Mouse (Mus musculus) heart, embryonic 13.5 days (tissue): ENCODE measurements around the gene Olfr263. TPM values are rescaled to one million over a fixed set of nuclear protein-coding genes. Genes with fewer than 3 reads are reported as not detected.

ENCODE experiments used
- ATAC-seq: fragments of 200-750 bp; cut with Nextera tagmentation; 2 replicates; pipeline ENCODE4 v1.8.0; 2017; ENCODE audit warnings: moderate TSS enrichment; ENCODE audit not compliant: insufficient number of reproducible peaks, low FRiP score, low TSS enrichment; ENCODE audit errors: extremely low read depth
- H3K27ac ChIP-seq: fragments of 300-500 bp; sonication (generic); replicated peaks from 2 replicates; pipeline ENCODE4 v1.5.1; 2015; ENCODE audit warnings: moderate library complexity, mild to moderate bottlenecking, inconsistent platforms
- H3K27me3 ChIP-seq: fragments of 300-500 bp; sonication (generic); replicated peaks from 2 replicates; pipeline ENCODE4 v1.6.1; 2015; ENCODE audit warnings: mild to moderate bottlenecking, inconsistent platforms
- H3K36me3 ChIP-seq: fragments of 300-500 bp; sonication (generic); 2 replicates; pipeline ENCODE4 v1.6.1; 2015; ENCODE audit warnings: mild to moderate bottlenecking, inconsistent platforms
- H3K4me1 ChIP-seq: fragments of 300-500 bp; sonication (generic); 2 replicates; pipeline ENCODE4 v1.6.1; 2015; ENCODE audit warnings: inconsistent platforms
- H3K4me2 ChIP-seq: fragments of 300-500 bp; sonication (generic); 2 replicates; pipeline ENCODE4 v1.6.1; 2015; ENCODE audit warnings: inconsistent platforms, mild to moderate bottlenecking, moderate library complexity
- H3K4me3 ChIP-seq: fragments of 300-500 bp; sonication (generic); 2 replicates; pipeline ENCODE4 v1.5.1; 2015; ENCODE audit warnings: moderate library complexity, mild to moderate bottlenecking, inconsistent platforms
- H3K9ac ChIP-seq: fragments of 300-500 bp; sonication (generic); 2 replicates; pipeline ENCODE4 v1.6.1; 2015; ENCODE audit warnings: inconsistent platforms, mild to moderate bottlenecking, moderate library complexity
- H3K9me3 ChIP-seq: fragments of 300-500 bp; sonication (generic); 2 replicates; pipeline ENCODE4 v1.6.1; 2016; ENCODE audit warnings: inconsistent platforms
- WGBS: fragments of 180-500 bp; shearing (Covaris S2); methylation state at CpG from one replicate; pipeline ENCODE4 v1.1.7; 2015; ENCODE audit warnings: mixed read lengths; 5-methylcytosine and 5-hydroxymethylcytosine counted together
- polyA plus RNA-seq: library from polyadenylated mRNA; unstranded; fragments of >200 nt; fragmentation: Nextera tagmentation; extraction: Ambion mirVana; gene quantifications from 2 replicates; pipeline ENCODE4 v1.2.1, GENCODE M21; 2015

Gene Olfr263
- polyA plus RNA-seq, 1 experiment from 2014 or later: not detected

DNA sequence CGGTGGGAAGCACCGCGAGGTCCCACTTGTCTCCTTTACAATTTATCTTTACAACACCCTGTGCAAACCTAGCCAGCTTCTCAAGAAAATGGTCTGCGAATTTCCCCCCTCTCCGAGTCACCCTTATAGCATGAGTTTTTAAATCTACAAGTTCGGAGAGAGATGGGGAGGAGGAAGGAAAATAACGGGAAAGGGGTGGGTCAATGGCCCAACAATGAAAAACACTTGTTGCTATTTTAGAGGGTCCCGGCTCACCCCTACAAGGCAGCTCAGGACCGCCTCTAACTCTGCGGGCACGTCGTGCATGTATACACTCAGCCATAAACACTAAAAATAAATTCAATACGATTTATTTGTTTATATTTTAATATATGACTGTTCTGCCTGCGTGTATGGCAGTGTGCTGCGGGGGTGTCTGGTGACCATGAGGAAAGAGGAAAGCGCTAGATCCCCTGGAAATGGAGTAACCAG, 30.6 kb downstream of the Olfr263 start:
- 0 out of 2 replicates have a peak, but pooled peaks cover 9% of the 10 kb centered on the region for H3K27me3 ChIP-seq
- ATAC-seq: no peak
- WGBS: under 1% methylated on average over 16 of the region's 16 CpGs
- H3K4me3 ChIP-seq: peak overlapping the region; percentile 63
- peaks cover 12% of the 10 kb centered on the region; the same call in 1 of the 2 replicates for H3K4me1 ChIP-seq
- H3K9me3 ChIP-seq: no peaks in the 10 kb centered on the region
- H3K9ac ChIP-seq: peak overlapping the region; percentile 81
- H3K27ac ChIP-seq: no peak overlapping the region; the same call in 1 of the 2 replicates
- H3K36me3 ChIP-seq: no peaks in the 10 kb centered on the region
- peak overlapping the region; percentile 88 for H3K4me2 ChIP-seq

- Histone ChIP-seq H3K36me3 (no peaks in the 10 kb centered on the region), H3K27me3 (peaks cover 14% of the 10 kb centered on the region; the same call in 1 of the 2 replicates), H3K4me1 (peaks cover 12% of the 10 kb centered on the region; the same call in 1 of the 2 replicates), H3K9ac (peak overlapping the region; percentile 81), H3K9me3 (no peaks in the 10 kb centered on the region), H3K4me3 (peak overlapping the region; percentile 63), H3K27ac (no peak overlapping the region; the same call in 1 of the 2 replicates), H3K4me2 (peak overlapping the region; percentile 88)
- peak; percentile 79 for ATAC-seq
- under 1% methylated on average over 32 of the region's 32 CpGs for WGBS
Observed at GRCm38 (mm10) chr13:21160657-21161590, 31.5 kb downstream of the Olfr263 start.

DNA sequence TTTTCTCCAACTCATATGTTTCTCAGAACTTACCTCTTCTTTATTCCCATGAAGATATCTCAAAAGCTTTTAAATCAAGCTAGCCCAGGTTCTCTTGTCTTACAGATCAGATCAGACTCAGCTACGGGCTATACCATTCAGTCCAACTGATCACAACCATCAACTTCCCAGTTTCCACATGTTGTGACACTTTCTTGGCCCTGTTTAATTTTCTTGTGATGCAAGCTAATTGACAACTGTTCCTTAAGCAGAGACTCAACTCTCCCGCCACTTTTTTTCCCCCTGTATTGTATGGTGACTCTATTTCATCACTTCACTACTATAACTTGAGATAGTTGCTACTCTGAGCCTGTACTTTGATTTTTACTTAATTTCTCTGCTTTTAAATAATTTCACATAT, 32.2 kb downstream of the Olfr263 start:
- 52% methylated on average over 2 of the region's 2 CpGs for WGBS
- no peaks in the 10 kb centered on the region for H3K36me3 ChIP-seq
- no peak for ATAC-seq
- H3K4me1 ChIP-seq: peaks cover 16% of the 10 kb centered on the region; the same call in 1 of the 2 replicates
- peak overlapping the region; percentile 63 for H3K4me3 ChIP-seq
- H3K9ac ChIP-seq: no peak overlapping the region
- H3K27ac ChIP-seq: no peak overlapping the region
- no peaks in the 10 kb centered on the region for H3K9me3 ChIP-seq
- H3K4me2 ChIP-seq: peak overlapping the region; percentile 88
- H3K27me3 ChIP-seq: peaks cover 14% of the 10 kb centered on the region; the same call in 1 of the 2 replicates

DNA sequence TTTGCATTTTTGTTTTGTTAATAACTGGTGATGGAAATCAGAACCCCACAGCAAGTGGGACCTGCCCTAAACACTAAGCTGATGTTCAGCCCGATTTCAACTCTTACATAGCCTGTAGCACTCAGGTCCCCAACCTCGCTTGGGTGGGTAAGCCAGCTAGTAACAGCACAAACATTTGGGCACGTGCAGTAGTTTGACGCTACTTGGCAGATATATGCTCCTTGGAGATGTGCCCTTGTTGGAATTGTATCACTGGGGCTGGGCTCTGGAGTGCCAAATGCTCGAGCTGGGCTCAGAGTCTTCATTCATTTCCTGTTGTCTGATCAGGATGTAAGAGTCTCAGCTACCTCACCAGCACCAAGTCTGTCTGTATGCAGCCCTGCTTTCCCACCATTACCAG, 33.2 kb downstream of the Olfr263 start:
- H3K9ac ChIP-seq: no peak overlapping the region
- H3K36me3 ChIP-seq: no peaks in the 10 kb centered on the region
- no peak for ATAC-seq
- H3K4me1 ChIP-seq: peaks cover 17% of the 10 kb centered on the region; the same call in 1 of the 2 replicates
- 54% methylated on average over 5 of the region's 5 CpGs for WGBS
- no peaks in the 10 kb centered on the region for H3K9me3 ChIP-seq
- no peak overlapping the region for H3K4me2 ChIP-seq
- H3K27me3 ChIP-seq: peaks cover 13% of the 10 kb centered on the region; the same call in 1 of the 2 replicates
- no peak overlapping the region for H3K4me3 ChIP-seq
- H3K27ac ChIP-seq: no peak overlapping the region

DNA sequence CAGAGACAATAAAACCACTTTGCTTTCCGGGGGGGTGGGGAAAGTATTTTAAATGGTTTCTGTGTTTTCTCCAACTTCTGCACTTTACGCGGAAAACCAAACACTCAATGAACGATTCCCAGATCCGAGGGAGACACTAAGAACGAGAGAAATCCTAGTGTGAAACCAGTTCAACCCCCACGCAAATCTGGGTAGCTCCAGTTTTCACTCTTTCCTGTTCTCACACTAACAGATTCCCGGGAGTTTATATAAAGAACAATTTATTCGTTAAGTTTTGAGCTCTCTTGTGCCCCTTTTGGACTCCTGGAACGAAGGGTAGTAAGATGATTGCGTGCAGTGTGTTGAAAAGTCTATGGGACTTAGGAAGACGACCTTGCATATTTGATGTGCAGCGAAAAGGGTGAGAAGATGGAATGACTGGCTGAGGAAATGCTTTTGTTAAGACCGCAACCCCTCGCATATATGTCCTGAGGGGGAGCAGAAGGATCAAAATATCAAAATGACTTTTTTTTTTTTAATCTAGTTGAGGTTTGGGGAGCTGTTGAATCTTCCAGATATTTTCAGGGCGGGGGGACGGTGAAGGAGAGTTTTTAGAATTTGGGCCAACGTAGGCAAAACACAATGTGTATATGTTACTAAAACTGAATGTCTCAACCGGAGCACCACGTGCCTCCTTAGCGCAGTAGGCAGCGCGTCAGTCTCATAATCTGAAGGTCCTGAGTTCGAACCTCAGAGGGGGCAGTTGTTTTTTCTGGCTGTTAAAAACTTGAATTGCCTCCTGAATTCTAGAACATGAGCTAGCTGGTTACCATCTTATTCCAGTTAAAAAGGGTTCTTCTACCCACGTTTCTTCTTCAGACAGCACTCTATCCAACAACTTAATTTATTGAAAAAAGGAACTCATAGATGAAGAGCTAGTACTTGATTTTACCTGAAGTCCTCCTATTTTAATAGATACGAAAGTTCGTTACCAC, 37.8 kb downstream of the Olfr263 start:
- no peak for ATAC-seq
- H3K4me2 ChIP-seq: peak overlapping the region; percentile 85
- peak overlapping the region; percentile 80 for H3K9ac ChIP-seq
- H3K36me3 ChIP-seq: no peaks in the 10 kb centered on the region
- no peaks in the 10 kb centered on the region for H3K9me3 ChIP-seq
- peak overlapping the region; percentile 43 for H3K27ac ChIP-seq
- WGBS: under 1% methylated on average over 27 of the region's 27 CpGs
- peaks cover 8% of the 10 kb centered on the region; the same call in 1 of the 2 replicates for H3K27me3 ChIP-seq
- H3K4me1 ChIP-seq: peaks cover 18% of the 10 kb centered on the region
- H3K4me3 ChIP-seq: peak overlapping the region; percentile 68

- Histone ChIP-seq H3K9ac (peak overlapping the region; percentile 74), H3K36me3 (no peaks in the 10 kb centered on the region), H3K4me2 (peak overlapping the region; percentile 85), H3K9me3 (no peaks in the 10 kb centered on the region), H3K27ac (peak overlapping the region; percentile 60; the same call in 1 of the 2 replicates), H3K4me3 (peak overlapping the region; percentile 68), H3K4me1 (peaks cover 23% of the 10 kb centered on the region), H3K27me3 (peaks cover 8% of the 10 kb centered on the region; the same call in 1 of the 2 replicates)
- ATAC-seq: no peak
- under 1% methylated on average over 8 of the region's 8 CpGs for WGBS
Observed at GRCm38 (mm10) chr13:21167910-21168300, 38.5 kb downstream of the Olfr263 start.

DNA sequence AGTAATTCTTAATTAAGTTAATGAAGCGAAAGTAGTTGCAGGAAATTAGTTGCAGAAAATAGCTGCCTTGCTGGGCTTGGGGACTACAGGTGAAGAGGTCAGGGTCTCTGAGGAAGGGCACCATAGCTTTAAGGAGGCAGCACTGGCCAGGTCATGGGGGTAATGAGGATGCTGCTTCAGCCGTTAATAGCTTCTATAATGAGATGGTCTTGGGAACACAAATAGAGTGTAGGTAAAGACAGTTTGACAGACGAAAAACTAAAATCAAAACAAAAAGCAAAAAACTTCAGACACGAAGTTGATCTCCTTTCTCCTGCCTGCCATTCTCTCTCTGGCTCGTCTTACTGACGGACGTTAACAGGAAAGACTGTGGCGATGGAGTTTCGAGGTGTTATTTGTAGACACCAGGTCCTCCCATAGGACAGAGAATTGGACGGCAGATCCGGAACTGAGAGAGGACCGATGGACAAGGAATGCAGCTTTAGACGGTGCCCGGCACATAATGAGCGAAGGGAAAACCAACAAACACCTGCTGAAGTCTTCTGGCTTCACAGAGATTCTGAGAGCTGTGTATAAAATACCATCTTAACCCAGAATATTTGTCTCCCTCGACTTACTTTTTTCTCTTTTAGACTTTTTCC, 39.1 kb downstream of the Olfr263 start:
- peaks cover 8% of the 10 kb centered on the region; the same call in 1 of the 2 replicates for H3K27me3 ChIP-seq
- peak overlapping the region; percentile 85 for H3K4me2 ChIP-seq
- H3K9ac ChIP-seq: peak overlapping the region; percentile 74
- H3K36me3 ChIP-seq: no peaks in the 10 kb centered on the region
- peak overlapping the region; percentile 60 for H3K27ac ChIP-seq
- H3K4me1 ChIP-seq: peaks cover 26% of the 10 kb centered on the region
- ATAC-seq: no peak
- under 1% methylated on average over 16 of the region's 16 CpGs for WGBS
- peak overlapping the region; percentile 68 for H3K4me3 ChIP-seq
- no peaks in the 10 kb centered on the region for H3K9me3 ChIP-seq

DNA sequence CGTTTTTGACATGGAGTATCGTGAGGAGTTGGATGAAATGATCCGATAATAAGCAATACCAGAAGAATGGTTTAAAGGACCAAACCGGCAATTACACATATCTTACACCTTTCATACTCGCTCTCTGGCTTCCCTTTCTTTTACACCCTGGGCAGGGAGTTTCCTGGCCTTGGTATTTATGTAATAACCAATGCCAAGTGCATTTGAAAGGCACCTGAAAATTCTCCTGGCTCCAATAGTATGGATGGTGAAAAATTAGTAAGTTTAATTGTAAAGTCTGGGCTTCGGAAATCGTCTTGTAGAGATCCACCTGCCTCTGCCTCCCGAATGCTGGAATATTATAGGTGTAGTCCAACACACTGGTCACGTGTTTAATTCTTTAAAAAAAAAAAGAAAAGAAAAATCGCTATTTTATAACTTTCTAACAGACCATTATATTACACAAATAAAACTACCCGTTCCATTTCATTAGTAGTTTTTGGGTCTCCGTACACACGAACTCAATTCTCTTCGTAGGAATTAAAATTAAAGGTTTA, 39.8 kb downstream of the Olfr263 start:
- Histone ChIP-seq H3K27ac (0 out of 2 replicates have a peak overlapping the region, but pooled peaks have one; percentile 60), H3K27me3 (peaks cover 7% of the 10 kb centered on the region; the same call in 1 of the 2 replicates), H3K4me1 (peaks cover 30% of the 10 kb centered on the region), H3K4me3 (peak overlapping the region; percentile 68), H3K9ac (peak overlapping the region; percentile 74), H3K36me3 (no peaks in the 10 kb centered on the region), H3K9me3 (no peaks in the 10 kb centered on the region), H3K4me2 (peak overlapping the region; percentile 85)
- ATAC-seq: no peak
- WGBS: 2% methylated on average over 14 of the region's 14 CpGs

GRCm38 (mm10) chr13:21169657-21170430, 40.4 kb downstream of the Olfr263 start:
- peak overlapping the region; percentile 68 for H3K4me3 ChIP-seq
- peaks cover 5% of the 10 kb centered on the region; the same call in 1 of the 2 replicates for H3K27me3 ChIP-seq
- peak overlapping the region; percentile 53; the same call in 1 of the 2 replicates for H3K27ac ChIP-seq
- H3K36me3 ChIP-seq: no peaks in the 10 kb centered on the region
- peak; percentile 75 for ATAC-seq
- H3K4me1 ChIP-seq: peaks cover 30% of the 10 kb centered on the region
- H3K9ac ChIP-seq: peak overlapping the region; percentile 72; the same call in 1 of the 2 replicates
- WGBS: under 1% methylated on average over 39 of the region's 39 CpGs
- H3K9me3 ChIP-seq: no peaks in the 10 kb centered on the region
- H3K4me2 ChIP-seq: peak overlapping the region; percentile 85
